In the genomic region with DNA sequence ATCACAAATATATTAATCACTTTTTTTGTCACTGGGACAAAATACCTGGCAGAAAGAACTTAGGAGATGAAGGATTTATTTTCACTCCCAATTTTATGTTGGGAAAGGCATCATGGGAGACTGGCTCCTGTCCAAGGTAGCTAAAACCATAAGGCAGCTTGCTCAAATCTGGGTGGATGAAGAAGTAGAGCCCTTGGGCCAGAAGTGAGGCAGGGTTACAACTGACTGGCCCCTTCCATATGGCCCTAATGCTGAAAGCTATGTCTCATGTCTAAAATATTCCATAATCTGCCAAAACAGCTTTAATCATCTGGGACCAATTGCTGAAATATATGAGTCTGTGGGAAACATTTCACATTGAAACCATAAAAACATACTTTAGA, we compare ENCODE assay signal across 19 mouse cellular contexts. TPM values are rescaled to one million over a fixed set of nuclear protein-coding genes. Genes with fewer than 3 reads are reported as not detected.
DNase-seq lines count a peak whose midpoint lies in the region; ATAC-seq and TF ChIP-seq lines count a peak whose summit lies in the region.
"Had no signal": no experiment of that assay in that cellular context is flagged by ENCODE, and none has a peak within 500 bp of the region (broad histone marks: within the 10 kb centered on the region; RNA-seq: fewer than 3 reads in every experiment).

No protein-coding gene starts in this region.

- no peak for ATAC-seq in heart, embryonic 15.5 days (replicated peaks; ENCODE audit: insufficient number of reproducible peaks, insufficient read depth, low FRiP score, low read depth)
- no peak for ATAC-seq in embryonic facial prominence, embryonic 13.5 days (ENCODE audit: insufficient number of reproducible peaks, insufficient read depth, low FRiP score, low TSS enrichment, low read depth)
- peak; percentile 86 for ATAC-seq in limb, embryonic 14.5 days (ENCODE audit: low FRiP score, low read depth)
- ATAC-seq: activated CD4-positive, CD25-positive, alpha-beta regulatory T cell, adult 4 months; forebrain, embryonic 13.5 days; midbrain, embryonic 13.5 days; Patski had no signal

- peak overlapping the region; percentile 57; the same call in 1 of the 2 replicates for H3K27ac ChIP-seq in heart, embryonic 15.5 days
- peak overlapping the region; percentile 55 for H3K27ac ChIP-seq in embryonic facial prominence, embryonic 13.5 days
- peak overlapping the region; percentile 71 for H3K27ac ChIP-seq in limb, embryonic 14.5 days (replicated peaks; ENCODE audit: low read depth, low read length)
- H3K27ac ChIP-seq in midbrain, embryonic 10.5 days (replicated peaks): no peak overlapping the region
- H3K27ac ChIP-seq: forebrain, embryonic 13.5 days; heart, embryonic 10.5 days; hindbrain, embryonic 14.5 days; midbrain, embryonic 13.5 days had no signal

- H3K4me2 ChIP-seq in heart, embryonic 15.5 days: no peak overlapping the region
- H3K4me2 ChIP-seq in embryonic facial prominence, embryonic 13.5 days: no peak overlapping the region
- no peak overlapping the region for H3K4me2 ChIP-seq in limb, embryonic 14.5 days (replicated peaks; ENCODE audit: low read depth, low read length, severe bottlenecking)
- H3K4me2 ChIP-seq: forebrain, embryonic 13.5 days; hindbrain, embryonic 14.5 days; liver, embryonic 11.5 days; midbrain, embryonic 13.5 days had no signal

- H3K4me1 ChIP-seq in heart, embryonic 15.5 days (replicated peaks): no peaks in the 10 kb centered on the region
- H3K4me1 ChIP-seq in embryonic facial prominence, embryonic 13.5 days: peaks cover 32% of the 10 kb centered on the region
- peaks cover 18% of the 10 kb centered on the region for H3K4me1 ChIP-seq in limb, embryonic 14.5 days (ENCODE audit: control insufficient read depth, insufficient read depth, low read length)
- no peaks in the 10 kb centered on the region for H3K4me1 ChIP-seq in midbrain, embryonic 10.5 days
- H3K4me1 ChIP-seq: forebrain, embryonic 13.5 days; heart, embryonic 10.5 days; midbrain, embryonic 13.5 days had no signal

- intact Hi-C loops in heart, postnatal 10 days (cut with DNase I): no loop called here

- no peak overlapping the region for H3K9ac ChIP-seq in heart, embryonic 15.5 days
- H3K9ac ChIP-seq in embryonic facial prominence, embryonic 13.5 days: no peak overlapping the region
- no peak overlapping the region for H3K9ac ChIP-seq in limb, embryonic 14.5 days (ENCODE audit: low read depth, low read length, severe bottlenecking)
- H3K9ac ChIP-seq: forebrain, embryonic 13.5 days; hindbrain, embryonic 14.5 days; midbrain, embryonic 13.5 days had no signal

- H3K9me3 ChIP-seq in heart, embryonic 15.5 days (replicated peaks): no peaks in the 10 kb centered on the region
- no peaks in the 10 kb centered on the region for H3K9me3 ChIP-seq in embryonic facial prominence, embryonic 13.5 days
- H3K9me3 ChIP-seq in limb, embryonic 14.5 days (ENCODE audit: control insufficient read depth, low read length): no peaks in the 10 kb centered on the region
- H3K9me3 ChIP-seq in midbrain, embryonic 10.5 days (replicated peaks): no peaks in the 10 kb centered on the region
- H3K9me3 ChIP-seq: forebrain, embryonic 13.5 days; heart, embryonic 10.5 days; midbrain, embryonic 13.5 days had no signal

- DNase-seq in heart, postnatal 10 days: no peak
- DNase-seq in kidney, postnatal 10 days: peak; percentile 30
- DNase-seq in kidney, adult 18-20 months: no peak
- DNase-seq in limb, embryonic 14.5 days (ENCODE audit: low spot score): peak; percentile 86
- no peak for DNase-seq in midbrain, embryonic 10.5 days (ENCODE audit: low spot score)
- no peak for DNase-seq in testis, postnatal 10 days (ENCODE audit: low spot score)
- DNase-seq: cerebellum, adult 8-10 months; gastrocnemius, postnatal 25 days; kidney, adult 9 months; lung, adult 2 months had no signal

- H3K36me3 ChIP-seq in heart, embryonic 15.5 days: no peaks in the 10 kb centered on the region
- H3K36me3 ChIP-seq in embryonic facial prominence, embryonic 13.5 days: no peaks in the 10 kb centered on the region
- no peaks in the 10 kb centered on the region for H3K36me3 ChIP-seq in limb, embryonic 14.5 days (ENCODE audit: control insufficient read depth, insufficient read depth, low read length)
- H3K36me3 ChIP-seq in midbrain, embryonic 10.5 days: no peaks in the 10 kb centered on the region
- H3K36me3 ChIP-seq: heart, embryonic 10.5 days; midbrain, embryonic 13.5 days had no signal

- H3K4me3 ChIP-seq in heart, embryonic 15.5 days: no peak overlapping the region
- no peak overlapping the region for H3K4me3 ChIP-seq in embryonic facial prominence, embryonic 13.5 days
- H3K4me3 ChIP-seq in limb, embryonic 14.5 days (replicated peaks; ENCODE audit: low read length): no peak overlapping the region
- no peak overlapping the region for H3K4me3 ChIP-seq in midbrain, embryonic 10.5 days
- H3K4me3 ChIP-seq: forebrain, embryonic 13.5 days; heart, embryonic 10.5 days; midbrain, embryonic 13.5 days had no signal

- no peak for TF ChIP-seq POLR2A in limb, embryonic 14.5 days (IDR thresholded peaks at IDR 0.05; ENCODE audit: borderline replicate concordance, extremely low read depth, insufficient read depth, insufficient read length)

- no peaks in the 10 kb centered on the region for H3K27me3 ChIP-seq in heart, embryonic 15.5 days
- peaks cover 34% of the 10 kb centered on the region for H3K27me3 ChIP-seq in embryonic facial prominence, embryonic 13.5 days
- no peaks in the 10 kb centered on the region for H3K27me3 ChIP-seq in limb, embryonic 14.5 days (ENCODE audit: control insufficient read depth, insufficient read depth, low read length)
- peaks cover 97% of the 10 kb centered on the region for H3K27me3 ChIP-seq in midbrain, embryonic 10.5 days (ENCODE audit: low read depth, poor library complexity, severe bottlenecking)

RNA-seq across cellular contexts. Expression of gene Tmem164, which starts 15.8 kb away (rescaled TPM):
- 53.4 and 54.8 TPM in 2 replicates for polyA plus RNA-seq in heart, embryonic 15.5 days (2015; fragmentation: Nextera tagmentation; extraction: Ambion mirVana)
- total RNA-seq in heart, postnatal 10 days (2021): 10 to 100 TPM; 40.3 to 57.2 TPM
- 53.7 and 56.7 TPM in 2 replicates for polyA plus RNA-seq in embryonic facial prominence, embryonic 13.5 days (2015; fragmentation: Nextera tagmentation; extraction: Ambion mirVana)
- 62.2 and 71.4 TPM in 2 replicates for polyA plus RNA-seq in limb, embryonic 14.5 days (2012; rRNA removed)
- 40.1 and 48.1 TPM in 2 replicates for polyA plus RNA-seq in limb, embryonic 14.5 days (2014; fragmentation: Nextera tagmentation; extraction: Ambion mirVana)
- 53.4 and 54.9 TPM in 2 replicates for polyA plus RNA-seq in midbrain, embryonic 10.5 days (2016; fragmentation: Nextera tagmentation; extraction: Ambion mirVana)

Comparison
In these comparisons a context has a peak if more than half of its experiments do, and no peak if none do; other contexts are left out.
1. DNase-seq: peak in kidney, postnatal 10 days (single experiment) and limb, embryonic 14.5 days (single experiment); none in heart, postnatal 10 days (0 of 2), kidney, adult 18-20 months (single experiment), midbrain, embryonic 10.5 days (single experiment) and testis, postnatal 10 days (single experiment).